Mouse (Mus musculus): ENCODE measurements around the gene Unc13b.

Gene Unc13b

DNA sequence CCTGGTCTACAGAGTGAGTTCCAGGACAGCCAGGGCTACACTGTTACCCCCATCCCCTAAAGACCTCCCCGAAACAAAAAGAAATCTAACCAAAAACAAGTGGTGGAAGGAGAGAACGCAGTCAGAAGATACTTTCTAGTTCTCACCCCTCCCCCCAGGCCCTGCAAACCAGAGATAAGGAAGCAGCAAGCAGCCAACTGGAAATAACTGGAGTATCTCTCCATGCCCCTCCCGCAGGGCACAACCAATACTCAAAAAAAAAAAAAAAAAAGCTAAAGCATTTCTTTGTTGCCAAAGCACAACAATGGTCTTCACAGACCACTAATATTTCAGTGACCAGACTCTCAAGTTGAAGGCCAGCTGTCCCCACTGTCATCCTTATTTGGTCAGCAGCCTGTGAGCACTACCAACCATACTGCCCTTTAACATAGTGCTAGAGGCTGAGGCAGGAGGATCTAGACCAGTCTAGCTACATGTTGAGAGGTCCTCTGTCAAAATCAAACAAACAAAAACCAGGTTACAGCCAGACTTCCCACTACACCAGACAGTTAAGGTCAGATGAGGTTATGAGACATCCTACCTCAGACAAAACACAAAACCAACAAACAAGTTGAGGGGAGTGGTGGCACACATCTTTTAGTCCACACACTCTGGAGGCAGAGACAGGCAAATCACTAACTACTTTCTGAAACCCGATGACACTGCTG lies 20.7 kb upstream of the Unc13b start:
- DNase-seq (ENCODE audit: low read depth) = no peak

DNA sequence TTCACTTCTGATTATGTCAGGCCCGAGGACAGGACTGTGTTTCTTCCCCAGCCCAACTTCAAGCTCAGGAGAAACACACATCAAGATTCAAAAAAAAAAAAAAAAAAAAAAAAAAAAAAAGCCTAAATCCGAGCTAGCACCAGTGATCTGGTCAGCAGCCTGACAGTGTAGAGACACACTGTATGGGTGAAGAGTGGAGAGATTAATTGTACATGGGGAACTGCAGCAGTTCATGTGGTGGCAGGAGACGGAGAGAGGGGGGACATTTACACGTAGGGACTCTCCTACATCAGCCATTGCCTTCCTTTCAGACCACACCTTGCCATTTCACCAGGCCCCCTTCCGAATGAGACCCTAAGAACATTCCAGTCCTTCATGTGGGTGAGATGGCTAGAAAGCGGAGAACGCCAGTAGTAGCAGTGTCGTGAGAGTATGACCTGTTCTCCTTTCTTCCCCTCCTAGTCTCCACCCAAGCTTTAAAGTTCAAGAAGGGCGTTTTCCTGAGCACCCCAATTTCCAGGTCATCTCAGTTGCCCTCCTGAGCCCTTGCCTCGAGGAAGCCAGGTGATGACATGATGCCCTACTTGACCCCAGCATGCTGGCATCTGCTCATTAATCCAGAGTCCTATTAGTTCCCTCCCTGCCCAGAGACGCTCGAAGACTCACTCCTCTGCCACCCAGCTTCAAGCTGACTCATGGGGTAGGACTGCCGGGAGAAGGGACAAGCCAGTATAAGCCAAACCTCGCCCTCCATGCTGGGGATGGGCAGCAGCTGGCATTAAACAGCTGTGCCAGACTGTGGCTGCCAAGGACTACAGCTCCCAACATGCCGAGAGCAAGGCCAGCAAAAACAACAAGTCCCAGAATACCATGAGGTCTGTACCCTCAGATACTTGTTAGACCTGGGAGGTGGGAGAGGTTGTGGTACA lies 19.9 kb upstream of the Unc13b start:
- no peak for DNase-seq (ENCODE audit: low read depth)

DNA sequence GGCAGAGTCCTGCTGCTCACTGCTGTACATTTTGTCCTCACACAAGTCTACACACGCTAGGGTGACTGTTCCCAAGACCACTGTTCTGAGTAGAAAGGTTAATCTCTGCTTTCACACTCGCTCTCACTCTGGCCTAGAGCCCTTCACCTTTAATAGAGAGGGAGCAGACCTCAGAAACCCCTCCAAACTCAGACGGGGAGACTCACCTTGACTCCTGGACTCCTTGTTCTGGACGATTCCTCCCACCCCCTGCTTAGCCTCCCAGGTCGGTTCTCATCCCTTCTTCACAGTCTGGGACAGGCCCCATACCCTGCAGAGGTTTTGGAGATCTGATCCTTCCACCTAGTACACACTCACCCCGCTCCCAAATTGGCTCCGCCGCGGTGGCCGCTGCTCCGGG lies 19.1 kb upstream of the Unc13b start:
- no peak for DNase-seq (ENCODE audit: low read depth)

DNA sequence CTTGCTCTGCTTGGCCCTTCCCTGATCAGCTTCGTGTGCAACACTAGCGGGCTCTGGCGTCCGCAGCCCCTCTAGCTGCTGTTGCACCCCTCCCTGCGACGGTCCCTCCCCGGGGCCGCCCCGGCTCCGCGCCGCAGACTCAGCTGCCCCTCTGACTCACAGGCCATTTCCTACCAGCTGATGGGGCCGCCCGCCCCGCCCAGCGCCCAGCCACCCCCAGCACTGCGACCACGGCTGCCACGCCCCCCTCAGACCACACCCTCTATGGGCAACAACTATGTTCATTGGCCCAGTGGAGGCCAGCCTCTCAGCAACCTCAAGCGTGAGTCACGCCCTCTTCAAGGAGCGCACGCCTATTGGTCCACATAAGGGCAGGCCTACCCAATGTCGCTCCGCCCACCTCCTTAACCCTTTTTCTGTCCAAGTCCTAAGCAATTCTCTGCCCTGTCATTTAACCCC lies 18.6 kb upstream of the Unc13b start:
- DNase-seq (ENCODE audit: low read depth) = peak; percentile 91

DNA sequence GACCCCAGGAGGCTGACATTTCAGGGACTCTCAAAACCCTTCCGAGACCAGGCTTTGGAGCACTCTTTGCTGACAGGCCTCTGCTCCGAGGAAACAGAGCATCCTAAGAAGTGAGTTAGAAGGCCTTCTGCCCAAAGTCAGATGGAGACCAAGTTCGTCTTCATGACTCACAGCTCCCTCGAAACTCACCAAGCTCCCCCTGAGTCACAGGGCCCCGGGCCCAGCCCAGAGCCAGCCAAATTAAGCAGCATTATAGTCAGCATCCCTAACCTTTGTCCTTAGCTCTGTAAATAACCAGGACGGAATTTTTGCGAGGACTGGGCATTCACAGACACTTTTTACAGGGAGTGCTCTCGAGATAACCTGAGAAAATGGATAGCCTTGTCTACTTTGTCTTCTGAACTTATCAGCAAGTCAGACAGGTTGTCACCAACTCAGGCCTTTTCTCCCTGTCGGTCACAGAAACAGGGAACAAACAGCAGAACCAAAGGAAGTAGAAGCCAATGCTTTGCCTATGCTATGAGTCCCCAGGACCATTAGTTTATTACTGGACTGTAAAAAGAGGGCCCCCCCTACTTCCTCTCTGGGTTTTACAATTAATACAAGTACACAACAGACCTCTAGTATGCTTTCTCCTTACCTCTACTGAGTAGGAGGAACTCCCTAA lies 17.7 kb upstream of the Unc13b start:
- DNase-seq (ENCODE audit: low read depth) = no peak

DNA sequence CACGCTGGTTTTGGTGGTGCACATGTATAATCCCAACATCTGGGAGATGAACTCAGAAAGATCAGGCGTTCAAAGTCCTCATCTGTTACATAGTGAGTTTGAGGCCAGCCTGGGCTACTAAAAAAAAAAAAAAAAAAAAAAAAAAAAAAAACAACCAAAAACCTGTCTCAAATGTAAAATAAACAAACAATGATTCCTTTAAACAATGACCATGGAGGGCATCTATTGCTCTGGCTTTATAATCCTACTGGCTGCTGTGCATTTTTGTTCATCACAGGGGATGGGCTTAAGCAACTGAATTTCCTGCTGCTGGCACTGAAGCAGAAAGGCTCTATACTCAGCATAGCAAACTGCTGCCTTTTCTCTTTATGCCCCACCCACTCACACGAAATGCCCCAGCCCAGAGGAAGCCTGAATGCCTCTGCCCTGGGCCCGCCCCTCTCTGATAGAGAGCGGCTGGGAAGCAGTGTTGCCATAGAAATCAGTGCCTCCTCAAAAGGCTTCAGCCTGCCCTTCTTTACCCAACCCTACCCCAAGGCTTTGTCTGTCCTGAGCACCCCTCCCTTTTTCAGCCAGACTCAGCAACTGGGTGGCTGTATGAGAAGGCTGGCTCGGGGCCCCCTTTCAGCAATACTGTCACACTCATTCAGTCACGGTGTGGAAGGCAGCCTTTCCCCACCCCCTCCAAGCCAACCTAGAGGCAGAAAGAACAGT lies 15.0 kb upstream of the Unc13b start:
- peak; percentile 87 for DNase-seq (ENCODE audit: low read depth)

DNA sequence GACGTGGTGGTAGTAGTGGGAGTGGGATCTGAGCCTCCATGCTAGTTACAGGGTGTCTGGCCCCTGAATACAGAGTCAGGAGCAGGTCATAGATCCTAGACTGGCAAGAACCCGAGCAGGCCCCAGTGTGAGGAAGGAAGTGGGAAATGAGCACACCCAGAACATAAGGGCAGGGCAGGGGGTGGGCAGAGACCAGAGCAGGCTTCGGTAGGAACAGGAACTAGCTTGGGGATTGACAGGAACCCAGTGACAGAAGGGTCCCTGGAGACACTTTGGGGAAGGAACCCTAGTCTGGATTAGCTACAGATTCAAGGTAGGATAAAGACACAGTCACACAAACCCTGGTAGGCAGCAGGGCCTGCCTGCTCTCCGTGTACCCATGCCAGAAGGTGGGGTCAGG lies 14.1 kb upstream of the Unc13b start:
- peak; percentile 30 for DNase-seq (ENCODE audit: low read depth)

DNA sequence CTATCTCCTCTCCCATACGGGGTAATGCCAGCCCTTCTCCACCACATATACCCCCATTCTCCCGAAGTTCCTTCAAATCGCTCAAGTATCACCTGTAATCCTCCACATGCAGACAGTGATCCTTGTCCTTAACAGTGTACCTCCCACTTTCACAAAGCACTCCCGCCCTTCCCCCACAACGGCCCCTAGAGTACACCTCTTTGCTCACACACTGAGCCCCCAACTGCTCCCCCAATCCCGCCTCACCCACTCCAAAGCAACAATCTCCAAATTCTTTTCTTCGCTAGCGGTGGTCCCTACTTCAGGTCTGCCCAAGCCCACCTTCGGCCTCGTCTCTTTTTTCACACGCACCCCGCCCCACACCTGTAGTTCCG lies 13.5 kb upstream of the Unc13b start:
- DNase-seq (ENCODE audit: low read depth) = no peak

DNA sequence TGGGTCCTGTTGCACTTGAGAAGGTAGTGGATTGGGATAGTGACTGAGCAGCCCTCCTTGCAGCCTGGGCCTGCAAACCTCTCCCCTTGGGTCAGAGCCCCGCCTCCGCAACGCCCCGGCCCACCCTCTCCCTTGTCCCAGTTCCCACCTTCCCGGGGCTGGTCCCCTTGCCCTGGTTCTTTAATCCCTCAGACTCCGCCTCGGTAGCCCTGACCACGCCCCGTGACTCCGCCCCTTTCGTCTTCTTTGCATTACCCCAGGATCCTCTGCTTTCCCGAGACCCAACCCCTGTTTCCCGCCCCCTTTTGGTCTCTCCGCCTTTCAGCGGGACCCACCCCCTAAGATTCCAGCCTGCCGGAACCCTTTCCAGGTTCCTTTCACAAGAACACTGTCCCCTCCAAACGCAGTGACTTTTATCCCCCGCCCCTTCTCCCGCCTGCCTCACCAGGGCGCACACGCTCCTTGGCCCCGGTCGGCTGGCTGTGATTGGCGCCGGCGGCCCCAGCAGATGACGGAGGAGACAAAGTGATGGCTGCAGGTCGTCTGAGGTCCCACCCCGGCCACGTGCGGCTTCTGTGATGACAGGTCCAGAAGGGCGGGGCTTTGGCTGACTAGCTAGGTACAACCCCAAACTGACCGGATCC lies 13.0 kb upstream of the Unc13b start, which contains the start of gene Fam214b:
Gene Fam214b (minus strand): TSS at position 562 of the 644 bp plus-strand sequence.
- peak; percentile 90 for DNase-seq (ENCODE audit: low read depth)

DNA sequence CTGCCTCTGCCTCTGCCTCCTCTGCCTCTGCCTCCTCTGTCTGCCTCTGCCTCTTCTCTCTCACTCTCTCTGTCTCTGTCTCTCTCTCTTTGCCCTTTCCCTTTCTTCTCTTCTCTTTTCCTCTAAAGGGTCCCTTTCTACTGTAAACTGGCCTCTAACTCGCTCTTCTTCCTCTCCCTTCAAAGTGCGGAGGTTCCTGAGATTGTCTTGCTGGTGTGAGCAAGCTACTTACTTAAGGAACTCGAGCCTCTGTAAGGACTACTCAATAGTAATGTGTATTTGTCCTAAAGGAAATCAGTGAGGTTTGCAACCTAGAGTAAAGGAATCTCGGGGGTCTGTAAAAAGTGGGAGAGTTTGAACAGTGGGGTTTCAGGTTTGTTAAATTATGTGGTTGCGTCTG lies 12.1 kb upstream of the Unc13b start:
- DNase-seq (ENCODE audit: low read depth) = no peak

DNA sequence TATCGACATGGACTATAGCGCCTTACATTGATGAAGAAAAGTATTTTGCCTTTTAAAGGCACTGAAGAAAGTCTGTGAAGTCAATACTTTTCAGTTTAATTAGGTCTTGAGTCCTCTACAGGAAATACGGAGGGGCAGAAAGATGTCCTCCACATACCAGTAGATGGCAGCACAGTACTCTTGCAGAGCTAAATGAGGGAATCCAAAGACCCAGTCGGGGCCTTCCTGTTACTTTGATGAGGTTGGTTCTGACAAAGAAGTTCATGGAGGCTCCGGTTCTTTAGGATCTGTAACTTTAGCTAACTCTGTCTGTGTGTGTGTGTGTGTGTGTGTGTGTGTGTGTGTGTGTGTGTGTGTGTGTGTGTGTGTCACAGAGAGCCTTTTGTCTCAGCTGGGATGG lies 11.5 kb upstream of the Unc13b start:
- peak; percentile 90 for DNase-seq (ENCODE audit: low read depth)

DNA sequence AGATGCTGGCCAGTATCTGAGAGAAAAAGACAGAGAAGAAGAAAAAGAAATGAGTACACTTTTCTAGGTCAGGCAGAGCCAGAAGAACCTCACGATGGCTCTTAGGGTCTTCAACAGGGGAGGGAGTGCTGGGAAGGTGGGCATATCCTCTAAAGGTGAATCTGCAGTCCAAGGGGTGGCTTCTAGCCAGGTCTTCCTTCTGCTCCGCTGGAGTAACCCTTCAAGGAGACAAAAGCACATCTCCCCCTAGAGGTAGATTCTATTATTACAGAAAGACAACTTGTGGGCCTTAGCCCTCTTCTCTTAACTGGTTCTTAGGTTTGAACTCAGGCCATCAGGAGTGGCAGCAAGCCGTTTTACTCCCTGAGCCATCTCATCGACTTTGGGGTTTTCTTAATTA lies 6.1 kb upstream of the Unc13b start:
- DNase-seq (ENCODE audit: low read depth) = peak; percentile 85

DNA sequence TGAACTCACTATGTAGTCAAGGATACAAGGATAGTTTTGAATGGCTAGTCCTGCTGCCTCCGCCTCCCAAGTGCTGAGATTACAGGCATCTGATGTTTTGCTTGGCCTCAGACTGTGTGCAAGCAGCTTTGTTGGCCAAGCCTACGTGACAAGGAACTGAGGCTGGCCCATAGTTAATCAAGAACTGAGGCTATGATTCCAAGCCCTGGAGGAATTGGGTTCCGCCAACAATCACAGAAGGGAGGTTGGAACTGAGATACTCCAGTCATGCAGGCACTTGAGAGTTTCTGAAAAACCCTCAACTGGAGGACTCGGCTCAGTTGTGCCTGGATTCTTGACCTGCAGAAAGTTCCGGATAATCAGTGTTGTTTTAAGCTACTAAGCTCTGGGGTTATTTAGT lies 1.1 kb upstream of the Unc13b start:
- DNase-seq (ENCODE audit: low read depth) = no peak

DNA sequence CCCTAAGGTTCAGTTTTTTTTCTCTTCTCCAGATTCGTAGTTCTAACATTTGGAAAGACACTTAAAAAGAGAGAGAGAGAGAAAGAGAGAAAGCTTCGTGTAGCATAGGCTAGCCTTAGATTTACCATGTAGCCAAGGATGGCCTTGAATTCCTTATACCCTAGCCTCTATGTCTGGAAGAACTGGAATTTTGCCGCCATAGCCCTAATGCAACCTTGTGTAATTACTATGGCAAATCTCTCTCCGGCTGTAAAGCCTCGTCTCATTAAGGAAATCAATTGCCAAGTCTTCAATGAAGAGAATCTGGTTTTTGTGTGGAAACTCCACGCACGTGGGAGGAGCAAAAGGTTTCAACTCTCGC lies 381 bp upstream of the Unc13b start:
- DNase-seq (ENCODE audit: low read depth) = no peak

DNA sequence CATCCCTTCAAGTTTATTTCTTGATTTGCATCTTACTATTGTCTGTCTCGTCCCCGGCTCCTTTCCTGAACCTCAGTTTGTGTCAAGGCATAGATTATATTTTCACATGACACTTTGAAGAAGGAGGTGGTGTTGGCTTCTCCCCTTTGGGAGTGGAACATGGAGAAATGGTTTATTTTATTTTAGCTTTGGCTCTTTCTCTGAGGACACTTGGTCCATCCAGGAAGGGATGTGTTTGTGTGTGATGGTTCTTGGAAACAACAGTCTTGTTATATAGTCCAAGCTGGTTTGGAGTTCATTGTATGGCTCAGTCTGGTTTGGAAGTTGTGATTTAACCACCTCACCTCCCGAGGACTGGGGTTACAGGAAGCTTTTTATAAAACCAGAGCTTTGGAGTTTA lies 944 bp downstream of the Unc13b start:
- DNase-seq (ENCODE audit: low read depth) = no peak

DNA sequence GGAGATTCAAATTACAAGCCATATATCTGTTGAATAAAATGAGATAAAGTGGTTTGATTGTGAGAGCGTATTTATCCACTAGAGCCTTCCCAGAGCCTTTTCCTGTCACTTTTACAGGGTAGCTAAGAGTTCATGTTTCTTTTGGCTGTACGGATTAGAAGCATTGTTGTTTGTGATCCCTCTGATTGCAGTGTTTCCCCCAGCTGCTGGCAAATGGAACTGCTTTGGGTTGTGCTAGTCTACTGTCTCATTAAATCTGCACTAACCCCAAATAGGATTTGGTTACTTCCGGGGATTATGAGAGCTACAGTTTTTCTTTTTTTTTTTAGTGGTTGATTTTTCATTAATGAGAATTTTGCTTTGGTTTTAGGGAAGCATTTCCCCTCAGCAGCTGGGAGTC lies 1.5 kb downstream of the Unc13b start:
- DNase-seq (ENCODE audit: low read depth) = no peak

DNA sequence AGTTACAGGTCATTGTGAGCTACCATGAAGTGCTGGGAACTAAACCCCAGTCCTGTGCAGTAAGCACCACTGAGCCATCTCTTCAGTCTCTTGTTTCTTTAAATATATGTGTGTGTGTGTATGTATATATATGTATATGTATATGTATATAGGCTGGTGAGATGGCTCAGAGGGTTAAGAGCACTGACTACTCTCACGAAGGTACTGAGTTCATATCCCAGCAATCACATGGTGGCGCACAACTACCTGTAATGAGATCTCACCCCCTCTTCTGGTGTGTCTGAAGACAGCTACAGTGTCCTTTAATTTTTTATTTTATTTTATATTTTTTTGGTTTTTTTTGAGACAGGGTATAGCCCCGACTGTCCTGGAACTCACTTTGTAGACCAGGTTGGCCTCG lies 6.7 kb downstream of the Unc13b start:
- no peak for DNase-seq (ENCODE audit: low read depth)

DNA sequence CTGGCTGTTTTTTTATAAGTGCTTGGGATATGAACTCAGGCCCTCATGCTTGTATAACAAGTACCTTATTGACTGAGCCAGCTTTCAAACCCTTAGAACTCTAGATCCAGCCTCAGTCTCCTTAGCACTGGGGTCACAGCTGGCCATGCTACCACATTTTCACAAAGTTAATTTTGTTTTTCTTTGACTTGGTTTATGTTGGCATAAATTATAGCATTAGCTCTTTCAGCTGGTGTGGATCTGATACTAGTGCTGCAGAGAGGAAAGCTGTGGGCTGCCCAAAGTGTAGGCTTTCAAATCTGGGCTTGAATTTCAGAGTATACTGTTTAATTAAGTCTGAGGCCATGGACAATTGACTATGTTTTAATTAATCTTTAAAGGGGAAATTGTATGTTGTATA lies 16.2 kb downstream of the Unc13b start:
- DNase-seq (ENCODE audit: low read depth) = no peak

DNA sequence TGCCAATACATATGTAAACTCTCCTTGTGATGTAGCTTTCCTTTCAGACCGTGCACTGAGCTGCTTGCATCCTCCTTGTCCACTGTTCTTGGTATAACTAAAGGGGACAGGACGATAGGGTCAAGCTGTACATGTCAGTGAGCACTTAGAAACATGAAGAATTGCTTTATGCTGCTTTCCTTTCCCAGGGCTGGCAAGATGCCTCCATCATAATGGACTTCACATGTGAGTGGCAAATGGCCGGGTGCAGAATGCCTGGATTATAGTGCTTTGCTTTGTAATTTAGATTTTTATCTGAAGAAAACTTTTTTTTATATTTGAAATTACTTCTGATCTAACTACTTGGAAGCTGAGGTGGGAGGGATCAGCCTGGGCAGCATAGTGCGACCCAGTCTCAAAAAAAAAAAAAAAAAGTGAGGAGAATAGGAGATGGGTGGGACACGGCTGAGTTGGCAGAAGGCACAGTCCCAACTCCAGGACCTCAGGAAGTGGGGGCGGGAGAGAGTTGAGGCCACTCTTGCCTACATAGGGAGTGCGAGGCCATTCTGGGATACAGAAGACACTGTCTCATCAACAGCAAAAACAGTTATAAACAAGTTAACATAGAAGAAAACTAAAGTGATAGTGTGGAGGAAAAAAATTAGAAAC lies 19.4 kb downstream of the Unc13b start:
- no peak for DNase-seq (ENCODE audit: low read depth)

DNA sequence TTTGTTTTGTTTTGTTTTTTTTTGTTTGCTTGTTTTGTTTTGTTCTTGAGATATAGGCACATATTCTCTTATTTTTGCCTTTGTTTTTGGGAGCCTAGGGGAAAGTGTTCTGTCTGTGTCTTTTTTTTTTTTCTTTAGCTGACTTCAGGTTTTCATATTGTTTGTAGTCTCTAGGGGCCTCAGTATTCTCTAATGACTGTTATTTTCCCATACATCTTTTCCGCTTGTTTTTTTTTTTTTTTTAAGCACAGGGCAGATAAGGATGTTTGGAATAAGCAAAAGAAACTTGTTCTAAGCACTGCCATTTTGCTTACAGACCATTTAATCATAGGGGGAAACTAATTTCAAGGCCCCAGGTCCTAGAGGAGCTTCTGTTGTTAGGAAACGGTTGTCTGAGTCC lies 23.7 kb downstream of the Unc13b start:
- no peak for DNase-seq (ENCODE audit: low read depth)

DNA sequence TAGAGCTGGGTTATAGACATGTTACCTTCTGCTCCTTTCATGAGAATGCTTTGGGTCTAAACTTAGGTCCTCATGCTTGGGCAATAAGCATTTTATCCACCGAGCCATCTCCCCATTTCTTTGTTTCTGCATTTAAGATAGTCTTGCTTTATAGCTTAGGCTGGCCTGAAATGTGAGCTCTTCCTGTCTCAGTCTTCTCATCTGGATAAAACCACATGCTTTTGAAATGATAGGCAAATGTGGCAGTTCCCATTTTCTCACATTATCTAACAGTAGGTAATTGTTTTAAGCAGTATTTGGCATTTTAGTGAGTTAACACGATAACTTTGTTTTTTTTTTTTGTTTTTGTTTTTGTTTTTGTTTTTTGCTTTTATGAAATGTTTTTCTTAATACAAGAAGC lies 31.2 kb downstream of the Unc13b start:
- DNase-seq (ENCODE audit: low read depth) = no peak
